Mouse (Mus musculus) CD4-positive, CD25-positive, alpha-beta regulatory T cell, adult 4 months (primary cell): ENCODE data around the gene Ugt1a9. TPM values are rescaled to one million over a fixed set of nuclear protein-coding genes. Genes with fewer than 3 reads are reported as not detected.

Experiments
- ATAC-seq: one replicate; pipeline ENCODE4 v1.8.0; 2017
- polyA plus RNA-seq, 2 experiments: library from polyadenylated mRNA; unstranded; fragments of 100-300 nt; shearing (Covaris generic); gene quantifications; one replicate each; pipeline ENCODE4 v1.2.1; 2017

Gene Ugt1a9
- polyA plus RNA-seq, 2 experiments from 2014 or later = not detected

GRCm38 (mm10) chr1:88260604-88261377 lies 190.2 kb downstream of the Ugt1a9 start:
- ATAC-seq = no peak

GRCm38 (mm10) chr1:88261706-88262105 lies 191.1 kb downstream of the Ugt1a9 start:
- ATAC-seq = no peak

- no peak for ATAC-seq
These were observed 191.7 kb downstream of the Ugt1a9 start for GRCm38 (mm10) chr1:88262255-88262654.

- no peak for ATAC-seq
These were observed 192.4 kb downstream of the Ugt1a9 start for GRCm38 (mm10) chr1:88262961-88263360.

- ATAC-seq = no peak
These were observed 193.2 kb downstream of the Ugt1a9 start for GRCm38 (mm10) chr1:88263778-88264177.

GRCm38 (mm10) chr1:88264237-88264868 lies 193.8 kb downstream of the Ugt1a9 start:
- ATAC-seq = no peak

GRCm38 (mm10) chr1:88264869-88265240 lies 194.3 kb downstream of the Ugt1a9 start:
- no peak for ATAC-seq

GRCm38 (mm10) chr1:88266123-88266522 lies 195.5 kb downstream of the Ugt1a9 start:
- ATAC-seq = no peak

- ATAC-seq = no peak
These were observed 196.9 kb downstream of the Ugt1a9 start for GRCm38 (mm10) chr1:88267489-88267888.

- ATAC-seq = no peak
These were observed 197.5 kb downstream of the Ugt1a9 start for GRCm38 (mm10) chr1:88268070-88268469.

Other genes starting within 250 kb of the Ugt1a9 start
- 10 to 100 TPM; 38.7 to 57.0 TPM for gene Dgkd, start 217.5 kb upstream of the Ugt1a9 start, polyA plus RNA-seq
- gene Usp40, start 62.2 kb upstream of the Ugt1a9 start, polyA plus RNA-seq = 10 to 100 TPM; 24.5 to 28.5 TPM
- gene Ugt1a10, start 15.4 kb upstream of the Ugt1a9 start, polyA plus RNA-seq = not detected
- not detected for gene Ugt1a8, start 17.0 kb downstream of the Ugt1a9 start, polyA plus RNA-seq
- gene Ugt1a7c, start 24.3 kb downstream of the Ugt1a9 start, polyA plus RNA-seq = 1 to 10 TPM in 1 of 2 experiments, under 1 TPM in 1; 0.56 to 1.2 TPM
- not detected for gene Ugt1a6b, start 32.5 kb downstream of the Ugt1a9 start, polyA plus RNA-seq
- gene Ugt1a6a, start 64.0 kb downstream of the Ugt1a9 start, polyA plus RNA-seq = under 1 TPM; 0.13 to 0.75 TPM
- not detected for gene Ugt1a5, start 95.2 kb downstream of the Ugt1a9 start, polyA plus RNA-seq
- gene Ugt1a2, start 129.8 kb downstream of the Ugt1a9 start, polyA plus RNA-seq = not detected
- gene Dnajb3, start 135.0 kb downstream of the Ugt1a9 start, polyA plus RNA-seq = under 1 TPM; 0.63 to 0.73 TPM
- gene Ugt1a1, start 141.2 kb downstream of the Ugt1a9 start, polyA plus RNA-seq = not detected
- gene Mroh2a, start 156.2 kb downstream of the Ugt1a9 start, polyA plus RNA-seq = 1 to 10 TPM; 1.4 to 1.6 TPM
- 10 to 100 TPM; 56.6 to 72.9 TPM for gene Hjurp, start 206.8 kb downstream of the Ugt1a9 start, polyA plus RNA-seq
- not detected for gene Trpm8, start 206.9 kb downstream of the Ugt1a9 start, polyA plus RNA-seq